Mouse (Mus musculus) layer of hippocampus, adult 9-11 months (tissue): ENCODE measurements around the gene Lrpprc.

Experiments
- DNase-seq: peaks from one replicate; pipeline ENCODE4 v3.0.0; 2022

Gene Lrpprc

DNA sequence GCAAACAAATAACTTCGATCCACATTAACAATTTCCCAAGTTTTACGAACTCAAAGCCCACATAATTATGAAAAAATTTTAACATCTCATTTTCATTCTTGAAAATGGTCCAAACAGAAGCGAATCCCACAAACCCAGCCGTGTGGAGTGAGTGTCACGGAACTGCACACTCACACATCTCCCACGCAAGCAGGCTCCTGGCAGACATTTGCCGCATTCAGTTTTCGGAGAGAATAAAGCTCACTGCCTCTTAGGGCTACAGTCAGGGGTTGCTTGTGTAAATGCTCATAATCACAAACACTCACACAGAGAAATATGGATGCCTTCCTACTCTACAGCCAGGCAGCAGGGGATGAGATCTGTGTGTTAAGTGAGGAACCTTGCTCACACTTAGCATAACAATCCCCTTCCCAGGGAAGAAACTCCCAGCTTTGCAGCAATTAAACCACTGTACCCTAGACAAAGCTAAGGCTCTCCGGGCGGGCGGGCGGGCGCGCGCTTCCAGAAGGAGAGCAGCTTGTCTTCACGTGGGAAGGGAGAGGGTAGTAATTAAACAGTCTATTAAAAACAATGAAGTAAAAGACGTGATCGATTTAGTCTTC is 76.9 kb downstream of the Lrpprc start:
- peak; percentile 59 for DNase-seq

DNA sequence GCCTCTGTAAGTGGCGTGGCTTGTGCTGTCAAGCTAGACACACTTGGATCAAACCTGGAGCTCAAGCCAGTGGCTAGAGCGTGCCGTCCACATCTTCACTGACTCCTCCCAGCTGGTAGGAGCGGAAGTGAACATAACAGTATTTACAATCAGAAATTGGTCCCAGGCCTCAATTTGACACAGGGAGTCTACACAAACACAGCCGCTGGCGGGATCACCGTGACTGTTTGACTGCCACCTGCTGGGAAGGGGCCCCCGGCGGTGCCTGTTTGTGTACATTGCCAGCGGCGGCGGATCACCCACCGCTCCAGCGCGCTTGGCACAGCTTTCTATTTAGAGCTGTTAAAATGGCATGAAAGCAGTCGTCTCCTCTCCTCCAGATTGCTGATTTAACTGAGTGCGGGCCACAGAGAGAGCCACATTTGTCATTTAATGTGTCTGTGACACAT is 81.2 kb downstream of the Lrpprc start:
- DNase-seq: peak; percentile 11

- no peak for DNase-seq
Measured at GRCm38 (mm10) chr17:84708818-84709217, 81.8 kb downstream of the Lrpprc start.

DNA sequence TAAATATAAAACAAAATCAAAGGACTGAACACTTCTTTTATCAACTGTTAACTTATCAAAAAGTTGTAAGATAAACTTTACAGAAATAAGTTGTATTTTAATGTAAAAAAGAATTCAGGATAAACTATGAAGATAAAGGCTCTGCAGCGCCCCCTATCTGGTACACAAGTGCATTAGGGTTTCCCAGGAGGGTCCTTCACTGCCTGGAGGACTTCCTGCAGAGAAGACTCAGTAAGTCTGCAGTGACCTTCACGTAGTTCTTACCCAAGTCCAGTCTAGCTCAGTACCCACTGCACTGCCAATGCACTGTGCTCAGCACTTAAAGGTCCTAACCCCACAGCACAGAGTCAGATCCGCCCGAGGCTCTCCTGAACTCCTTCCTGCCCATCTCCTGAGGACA is 83.2 kb downstream of the Lrpprc start:
- DNase-seq: no peak

DNA sequence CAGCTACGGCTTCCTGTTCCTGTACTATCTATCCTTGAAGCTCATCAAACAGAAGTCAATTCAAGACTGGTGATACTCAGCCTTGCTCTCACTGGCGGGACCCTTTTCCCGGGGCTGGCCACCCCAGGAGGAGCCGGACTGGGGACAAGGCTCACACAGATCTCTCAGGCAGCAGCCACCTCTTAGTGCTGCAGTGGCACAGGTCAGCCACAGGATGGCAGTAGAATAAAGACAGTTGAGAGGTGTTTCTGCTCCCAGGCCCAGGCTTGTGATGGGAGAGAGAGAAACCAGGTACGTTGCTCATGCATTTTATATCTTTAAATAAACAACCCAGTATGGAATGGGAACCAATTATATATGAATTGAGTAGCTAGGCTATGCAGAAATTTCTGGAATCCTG is 91.9 kb downstream of the Lrpprc start:
- peak; percentile 63 for DNase-seq

- no peak for DNase-seq
Measured at GRCm38 (mm10) chr17:84696537-84696936, 94.1 kb downstream of the Lrpprc start.

DNA sequence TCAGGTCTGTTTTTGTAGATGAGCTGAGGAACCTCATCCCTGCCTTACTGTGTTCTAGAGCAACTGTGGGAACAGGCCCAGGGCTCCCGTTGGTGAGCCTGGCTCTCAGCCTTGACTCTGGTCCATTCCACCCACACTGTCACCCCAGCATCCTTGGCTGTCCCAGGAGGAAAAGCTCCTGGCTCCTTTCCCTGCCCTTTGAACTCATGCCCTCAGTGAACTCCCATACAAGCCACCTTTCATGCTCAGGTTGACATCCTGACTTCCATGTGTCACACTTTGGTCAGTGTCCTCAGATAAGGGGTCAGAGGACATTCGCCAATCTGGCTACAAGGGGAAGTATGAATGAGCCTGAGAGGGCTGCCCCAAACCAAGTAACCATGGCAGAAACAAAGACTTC is 96.8 kb downstream of the Lrpprc start:
- DNase-seq: no peak

DNA sequence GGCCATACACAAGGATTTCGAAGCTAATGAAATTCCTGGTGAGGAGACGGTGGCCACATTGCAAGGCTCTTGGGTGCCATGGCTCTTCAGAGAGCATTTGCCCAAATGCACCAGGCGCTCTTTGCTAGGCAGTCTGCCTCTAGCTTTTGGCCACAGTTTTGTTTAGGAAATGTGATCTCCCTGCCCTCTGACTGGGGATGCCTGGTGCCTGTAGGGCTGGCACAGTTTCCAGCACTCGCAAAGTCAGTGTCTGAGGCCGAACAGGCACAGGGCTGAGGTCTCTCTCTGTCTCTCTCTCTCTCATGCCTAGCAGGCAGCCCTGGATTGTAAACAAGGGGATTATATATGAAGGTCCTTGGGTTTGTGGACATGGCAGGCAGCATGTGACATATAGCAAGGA is 100.5 kb downstream of the Lrpprc start:
- no peak for DNase-seq

DNA sequence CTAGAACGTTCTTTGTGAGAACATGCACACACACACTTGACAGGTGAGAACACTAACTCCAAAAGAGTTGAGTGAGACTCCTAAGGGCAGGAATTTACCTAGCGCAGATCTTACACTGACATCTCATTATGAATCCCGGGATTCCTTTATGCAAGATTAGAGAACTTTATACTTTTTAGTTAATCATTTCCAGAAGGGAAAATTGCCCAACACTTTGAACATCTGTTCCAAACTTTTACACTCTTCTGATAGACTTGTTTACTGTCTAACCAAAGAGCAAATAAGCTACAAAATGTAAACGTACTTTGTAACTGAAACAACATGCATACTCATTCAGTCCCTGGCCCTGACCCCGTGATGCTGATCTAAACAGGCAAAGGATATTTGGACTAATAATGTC is 101.3 kb downstream of the Lrpprc start:
- no peak for DNase-seq

GRCm38 (mm10) chr17:84688834-84689233 is 101.8 kb downstream of the Lrpprc start:
- no peak for DNase-seq

DNA sequence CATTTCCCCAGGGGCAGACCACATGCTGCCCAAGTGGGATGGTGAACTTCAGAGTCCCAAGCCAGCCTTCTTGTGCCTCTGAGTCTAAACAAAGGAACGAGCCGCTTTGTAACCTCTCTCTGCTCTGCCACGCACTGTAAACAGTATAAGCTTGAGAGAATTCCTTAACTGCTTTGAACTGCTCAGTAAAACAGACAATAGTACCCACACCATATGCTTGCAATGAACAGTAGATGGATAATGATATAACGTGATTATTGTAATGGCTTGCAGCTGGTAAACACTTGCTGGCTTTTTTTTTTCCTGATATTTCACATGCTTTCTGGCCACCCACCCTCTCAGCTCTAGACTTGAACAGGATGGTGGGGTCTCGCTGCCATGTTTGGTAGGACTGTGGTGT is 102.6 kb downstream of the Lrpprc start:
- DNase-seq: no peak

DNA sequence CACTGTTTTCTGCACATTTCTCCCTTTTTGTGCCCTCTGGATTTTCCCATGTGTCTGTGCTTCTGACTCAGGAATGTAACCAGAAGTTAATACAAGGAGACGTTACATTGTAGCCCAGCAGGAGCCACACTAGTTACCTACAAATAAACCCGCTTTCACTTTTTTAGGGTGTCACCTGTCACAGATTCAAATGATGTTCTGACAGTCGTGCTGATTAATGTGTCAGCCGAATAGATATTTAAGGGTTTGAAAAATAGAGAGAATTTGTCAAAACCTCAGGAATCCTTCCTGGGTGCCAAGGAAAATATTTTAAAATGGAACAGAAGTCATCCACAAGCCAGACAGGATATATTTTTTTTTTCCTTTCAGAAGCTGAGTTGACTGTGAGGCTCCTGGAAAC is 105.3 kb downstream of the Lrpprc start:
- DNase-seq: no peak

DNA sequence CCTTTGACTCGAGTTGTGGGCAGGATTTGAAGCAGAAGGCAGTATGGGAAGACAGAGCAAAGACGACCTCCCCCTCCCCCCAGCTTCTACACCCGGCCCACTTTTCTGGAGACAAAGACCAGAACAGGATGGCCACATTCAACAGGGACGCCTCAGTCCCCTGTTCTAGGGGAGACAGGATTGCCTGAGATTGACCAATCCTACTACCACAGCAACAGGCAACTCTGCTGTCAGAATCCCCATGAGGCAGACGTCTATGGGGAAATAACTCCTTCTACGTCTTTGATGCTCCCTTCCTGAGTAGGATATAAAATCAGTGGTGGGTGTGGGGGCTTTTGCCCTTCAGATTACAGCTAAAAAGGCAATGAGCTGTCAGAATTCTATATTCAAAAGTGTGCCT is 106.3 kb downstream of the Lrpprc start:
- DNase-seq: no peak

DNA sequence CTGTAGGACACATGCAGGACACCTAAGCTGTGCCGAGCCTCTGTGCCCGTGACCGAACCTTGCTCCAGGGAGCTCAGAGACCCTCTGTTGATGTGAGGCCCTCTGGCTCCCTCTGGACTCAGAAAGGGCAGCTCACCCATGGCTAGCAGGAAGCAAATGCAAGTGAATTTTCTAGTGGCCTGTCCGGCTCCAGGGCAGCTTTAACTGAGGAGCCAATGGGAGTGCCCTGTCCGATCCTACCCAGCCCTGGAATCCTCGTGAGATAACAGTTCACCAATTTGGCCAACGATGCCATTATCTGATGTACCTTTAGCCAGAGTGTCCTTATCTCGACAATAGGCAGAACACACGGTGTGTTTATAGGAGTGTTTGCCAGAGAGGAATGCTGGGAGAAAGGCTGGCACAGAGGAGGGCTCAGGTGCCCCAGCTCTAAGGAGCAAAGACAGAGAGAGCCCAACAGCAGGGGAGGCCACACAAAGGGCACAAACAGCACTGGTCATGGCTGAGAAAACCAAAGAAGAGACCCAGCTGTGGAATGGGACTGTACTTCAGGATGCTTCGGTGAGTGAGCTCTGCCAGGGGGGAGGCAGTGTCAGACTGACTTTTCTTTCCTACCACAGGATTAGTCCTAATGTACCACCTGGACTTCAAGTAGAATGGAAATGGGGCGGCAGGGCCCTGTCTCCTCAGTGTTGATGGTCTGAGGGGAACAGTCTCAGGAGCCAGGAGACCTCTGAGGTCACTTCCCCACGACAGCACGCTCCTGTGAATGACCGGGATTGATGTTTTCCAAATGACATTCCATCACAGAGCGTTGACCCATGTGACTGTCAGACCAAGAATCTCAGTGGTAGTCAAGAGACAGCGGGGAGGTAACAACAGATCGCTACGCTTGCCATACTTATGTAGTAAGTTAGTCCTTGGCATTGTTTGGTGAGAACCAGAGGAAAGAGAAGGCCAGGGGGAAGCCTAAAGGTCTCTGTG is 107.6 kb downstream of the Lrpprc start, which contains the start of gene Abcg5:
Abcg5 (minus strand) TSS at position 278 of the 984 bp plus-strand sequence.
- DNase-seq: no peak

DNA sequence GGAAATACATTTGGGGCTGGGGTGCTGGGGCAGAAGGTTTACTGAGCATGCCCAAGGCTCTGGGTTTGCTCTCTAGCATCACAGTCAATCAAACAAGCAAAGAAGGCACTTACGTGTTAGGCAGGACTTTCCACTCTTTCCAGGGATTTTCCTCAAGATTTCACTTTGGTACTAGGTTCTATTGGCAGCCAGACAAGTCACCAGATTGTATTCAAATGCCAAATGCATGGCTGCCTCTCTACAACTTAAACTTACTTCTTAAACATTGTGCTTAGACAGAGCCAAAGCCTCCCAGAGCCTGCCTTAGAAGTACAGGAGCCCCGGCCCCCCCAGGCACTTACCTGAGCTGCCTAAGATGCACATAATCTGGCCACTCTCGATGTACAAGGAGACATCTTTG is 108.9 kb downstream of the Lrpprc start:
- no peak for DNase-seq

DNA sequence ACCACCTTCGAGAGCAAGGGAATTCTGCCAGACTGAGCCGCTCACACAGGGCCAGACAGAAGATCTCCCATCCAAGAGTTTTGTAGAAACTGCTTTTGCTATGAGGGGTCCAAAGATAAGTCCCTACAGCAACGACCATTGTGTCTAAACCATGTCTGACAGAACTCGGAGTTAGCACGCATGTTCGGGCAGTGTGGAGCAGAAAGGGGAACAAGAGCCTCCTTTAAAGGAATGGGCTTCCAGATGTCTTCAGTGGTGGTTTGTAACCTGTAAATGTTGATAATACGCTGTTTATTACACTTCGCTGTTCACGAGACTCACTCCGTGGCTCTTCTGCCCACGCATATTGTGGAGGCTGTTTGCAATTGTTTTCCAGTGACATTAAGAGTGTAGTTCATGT is 113.0 kb downstream of the Lrpprc start:
- DNase-seq: no peak

DNA sequence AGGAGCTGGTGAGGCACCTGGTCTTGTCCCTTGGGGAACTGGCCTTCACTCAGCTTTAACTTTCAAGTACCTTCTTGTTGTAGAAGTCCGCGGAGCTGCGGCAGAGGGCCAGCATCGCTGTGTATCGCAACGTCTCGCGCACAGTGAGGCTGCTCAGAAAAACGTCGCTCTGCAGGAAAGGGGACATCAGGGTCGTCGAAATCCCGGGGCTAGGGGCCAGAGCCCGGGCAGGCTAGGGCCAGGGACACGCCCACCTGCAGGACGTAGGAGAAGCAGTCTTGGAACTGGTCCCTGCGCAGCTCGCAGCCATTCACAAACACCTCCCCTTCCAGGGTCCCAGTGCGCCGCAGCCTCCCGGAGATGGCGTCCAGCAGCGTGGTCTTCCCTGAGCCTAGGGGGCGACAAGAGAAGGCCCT is 114.6 kb downstream of the Lrpprc start, which contains the start of gene Abcg8:
Abcg8 (plus strand) TSS at position 352 of the 416 bp plus-strand sequence.
- DNase-seq: no peak

GRCm38 (mm10) chr17:84675204-84675603 is 115.4 kb downstream of the Lrpprc start:
- peak; percentile 22 for DNase-seq

DNA sequence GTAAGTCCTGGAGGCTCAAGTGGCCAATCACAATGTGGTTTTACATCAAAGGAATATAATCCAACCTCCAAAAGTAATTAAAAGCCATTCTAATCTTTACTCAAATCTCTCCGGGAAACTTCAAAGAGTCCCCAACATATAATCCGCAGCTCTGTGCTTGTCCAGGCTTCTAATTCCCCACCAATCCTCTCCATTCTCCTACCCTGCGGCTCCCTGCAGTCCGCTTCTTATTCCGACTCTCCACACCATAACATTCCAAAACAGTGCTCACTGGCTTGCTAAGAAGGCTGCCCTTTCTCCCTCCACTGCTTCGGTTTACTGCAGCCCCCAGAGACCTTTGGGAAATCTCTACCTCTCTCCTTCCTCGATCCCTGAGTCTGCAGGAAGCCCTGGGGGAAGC is 116.5 kb downstream of the Lrpprc start:
- DNase-seq: no peak

DNA sequence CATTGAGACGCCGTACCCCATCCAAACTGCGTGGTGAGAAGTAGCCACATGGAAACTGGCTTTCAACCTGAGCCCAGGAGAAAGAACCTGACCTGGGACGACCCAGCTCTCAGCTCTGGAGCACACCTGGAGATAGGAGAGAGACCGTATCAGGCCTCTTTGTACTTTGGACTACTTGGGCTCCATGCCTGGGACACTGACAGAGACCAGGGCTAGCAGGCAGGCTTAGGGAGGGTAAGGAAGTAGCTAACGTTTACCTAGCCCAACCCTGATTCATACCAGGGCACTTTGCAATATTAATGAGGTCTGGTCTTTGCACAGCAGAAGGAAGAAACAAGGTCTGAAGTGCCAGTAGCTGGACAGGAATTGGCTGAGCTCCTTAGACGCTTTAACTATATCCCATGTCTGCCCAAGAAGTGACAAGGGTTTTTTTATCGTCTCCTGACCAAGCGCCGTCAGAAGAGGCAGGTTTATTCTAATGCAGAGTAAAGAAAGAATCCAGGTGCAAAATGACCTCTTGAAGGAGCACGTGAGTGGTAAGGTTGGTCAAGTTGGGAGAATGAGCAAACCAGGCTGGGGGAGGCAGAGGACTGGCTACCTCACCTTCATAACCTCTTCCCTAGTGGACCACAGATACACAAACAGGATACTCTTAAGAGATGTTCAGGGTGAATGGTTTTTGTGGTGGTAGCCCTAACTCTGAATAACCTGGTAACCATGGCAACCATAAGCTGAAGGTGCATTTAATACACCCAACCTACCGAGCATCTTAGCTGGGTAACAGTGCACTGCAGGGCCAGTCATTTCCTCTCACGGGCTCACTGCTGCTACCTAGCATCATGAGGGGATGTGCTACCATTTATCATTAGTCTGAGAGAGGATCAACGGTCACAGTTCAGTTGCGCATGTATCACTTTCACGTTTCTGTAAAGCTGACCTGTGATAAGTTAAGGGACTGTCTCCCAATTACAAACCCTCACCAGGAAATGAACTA is 117.9 kb downstream of the Lrpprc start:
- no peak for DNase-seq

- DNase-seq: no peak
Measured at GRCm38 (mm10) chr17:84667848-84668247, 122.7 kb downstream of the Lrpprc start.

DNA sequence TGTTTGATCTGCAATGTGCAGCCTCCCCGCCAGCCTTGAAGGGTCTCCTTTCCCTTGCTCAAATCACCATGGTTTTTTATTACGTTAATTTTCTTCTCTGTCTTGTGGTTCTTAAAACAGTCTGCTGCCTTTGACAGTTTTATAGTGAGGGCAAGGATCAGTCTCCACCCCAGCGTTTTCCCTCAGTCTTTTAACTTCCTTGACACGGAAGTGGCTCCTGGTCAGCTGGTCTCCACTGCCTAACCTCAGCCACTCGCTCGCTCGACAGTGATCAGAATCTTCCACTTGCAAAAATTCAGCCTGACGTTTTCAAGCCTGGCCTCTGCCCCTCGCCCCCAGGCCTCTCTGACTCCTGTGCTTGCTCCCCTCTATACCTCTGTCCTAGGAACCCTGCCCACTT is 124.9 kb downstream of the Lrpprc start:
- no peak for DNase-seq

- DNase-seq: no peak
Measured at GRCm38 (mm10) chr17:84665053-84665452, 125.5 kb downstream of the Lrpprc start.
